Mouse (Mus musculus): ENCODE measurements around the gene Ino80b. TPM values are rescaled to one million over a fixed set of nuclear protein-coding genes. Genes with fewer than 3 reads are reported as not detected.

Ino80b gene
- polyA plus RNA-seq, 1 experiment, result 43.4 TPM

GRCm38 (mm10) chr6:83138056-83138455, 12.8 kb upstream of the Ino80b start:
- DNase-seq (ENCODE audit: low read depth), result peak; percentile 50

GRCm38 (mm10) chr6:83137576-83137950, 12.3 kb upstream of the Ino80b start:
- TF ChIP-seq POLR2A (IDR thresholded peaks at IDR 0.05; ENCODE audit: borderline replicate concordance, extremely low read depth, insufficient read depth, insufficient read length, poor library complexity, severe bottlenecking) (no peak), CTCF (IDR thresholded peaks at IDR 0.05; ENCODE audit: borderline replicate concordance, extremely low read depth, insufficient read depth, insufficient read length) (no peak)
- peak; percentile 70 for DNase-seq (ENCODE audit: low read depth)

More at GRCm38 (mm10) chr6:83138056-83138455, 12.8 kb upstream of the Ino80b start:
- TF ChIP-seq CTCF (IDR thresholded peaks at IDR 0.05; ENCODE audit: borderline replicate concordance, extremely low read depth, insufficient read depth, insufficient read length) (0 out of 2 replicates have a peak, but pooled peaks have one; percentile 4), POLR2A (IDR thresholded peaks at IDR 0.05; ENCODE audit: borderline replicate concordance, extremely low read depth, insufficient read depth, insufficient read length, poor library complexity, severe bottlenecking) (no peak)

- peak; percentile 73 for DNase-seq (ENCODE audit: low read depth)
- no peak for TF ChIP-seq CTCF (IDR thresholded peaks at IDR 0.05; ENCODE audit: borderline replicate concordance, extremely low read depth, insufficient read depth, insufficient read length)
- peak; percentile 4; the same call in 1 of the 2 replicates for TF ChIP-seq POLR2A (IDR thresholded peaks at IDR 0.05; ENCODE audit: borderline replicate concordance, extremely low read depth, insufficient read depth, insufficient read length, poor library complexity, severe bottlenecking)
Observed at GRCm38 (mm10) chr6:83136881-83137575, 11.8 kb upstream of the Ino80b start.

- DNase-seq (ENCODE audit: low read depth), result no peak
Observed at GRCm38 (mm10) chr6:83136291-83136880, 11.2 kb upstream of the Ino80b start.

GRCm38 (mm10) chr6:83135571-83136161, 10.4 kb upstream of the Ino80b start:
- no peak for DNase-seq (ENCODE audit: low read depth)
- TF ChIP-seq CTCF (IDR thresholded peaks at IDR 0.05; ENCODE audit: borderline replicate concordance, extremely low read depth, insufficient read depth, insufficient read length) (no peak), POLR2A (IDR thresholded peaks at IDR 0.05; ENCODE audit: borderline replicate concordance, extremely low read depth, insufficient read depth, insufficient read length, poor library complexity, severe bottlenecking) (no peak)

More at GRCm38 (mm10) chr6:83136291-83136880, 11.2 kb upstream of the Ino80b start:
- TF ChIP-seq CTCF (IDR thresholded peaks at IDR 0.05; ENCODE audit: borderline replicate concordance, extremely low read depth, insufficient read depth, insufficient read length) (no peak), POLR2A (IDR thresholded peaks at IDR 0.05; ENCODE audit: borderline replicate concordance, extremely low read depth, insufficient read depth, insufficient read length, poor library complexity, severe bottlenecking) (no peak)

GRCm38 (mm10) chr6:83134951-83135513, 9.8 kb upstream of the Ino80b start, which contains the start of gene Rtkn:
Gene Rtkn (plus strand): TSS chr6:83135463.
- no peak for DNase-seq (ENCODE audit: low read depth)
- TF ChIP-seq CTCF (IDR thresholded peaks at IDR 0.05; ENCODE audit: borderline replicate concordance, extremely low read depth, insufficient read depth, insufficient read length) (no peak), POLR2A (IDR thresholded peaks at IDR 0.05; ENCODE audit: borderline replicate concordance, extremely low read depth, insufficient read depth, insufficient read length, poor library complexity, severe bottlenecking) (no peak)

GRCm38 (mm10) chr6:83134226-83134625, 9.0 kb upstream of the Ino80b start:
- DNase-seq (ENCODE audit: low read depth), result no peak
- TF ChIP-seq CTCF (IDR thresholded peaks at IDR 0.05; ENCODE audit: borderline replicate concordance, extremely low read depth, insufficient read depth, insufficient read length), result no peak
- no peak for TF ChIP-seq POLR2A (IDR thresholded peaks at IDR 0.05; ENCODE audit: borderline replicate concordance, extremely low read depth, insufficient read depth, insufficient read length, poor library complexity, severe bottlenecking)

GRCm38 (mm10) chr6:83132176-83132919, 7.1 kb upstream of the Ino80b start:
- no peak for DNase-seq (ENCODE audit: low read depth)
- TF ChIP-seq CTCF (IDR thresholded peaks at IDR 0.05; ENCODE audit: borderline replicate concordance, extremely low read depth, insufficient read depth, insufficient read length) (no peak), POLR2A (IDR thresholded peaks at IDR 0.05; ENCODE audit: borderline replicate concordance, extremely low read depth, insufficient read depth, insufficient read length, poor library complexity, severe bottlenecking) (no peak)

- no peak for TF ChIP-seq POLR2A (IDR thresholded peaks at IDR 0.05; ENCODE audit: borderline replicate concordance, extremely low read depth, insufficient read depth, insufficient read length, poor library complexity, severe bottlenecking)
- no peak for TF ChIP-seq CTCF (IDR thresholded peaks at IDR 0.05; ENCODE audit: borderline replicate concordance, extremely low read depth, insufficient read depth, insufficient read length)
- no peak for DNase-seq (ENCODE audit: low read depth)
Observed at GRCm38 (mm10) chr6:83131469-83132034, 6.3 kb upstream of the Ino80b start.

GRCm38 (mm10) chr6:83127419-83127818, 2.2 kb upstream of the Ino80b start:
- TF ChIP-seq POLR2A (IDR thresholded peaks at IDR 0.05; ENCODE audit: borderline replicate concordance, extremely low read depth, insufficient read depth, insufficient read length, poor library complexity, severe bottlenecking) (no peak), CTCF (IDR thresholded peaks at IDR 0.05; ENCODE audit: borderline replicate concordance, extremely low read depth, insufficient read depth, insufficient read length) (peak; percentile 19; the same call in 1 of the 2 replicates)
- DNase-seq (ENCODE audit: low read depth), result no peak

Measured in brain, embryonic 14.5 days (tissue).